Comparison of ENCODE assay signal across 14 mouse cellular contexts in genomic region chr1:94080718-94081117, GRCm38 (mm10). TPM values are rescaled to one million over a fixed set of nuclear protein-coding genes. Genes with fewer than 3 reads are reported as not detected.
DNase-seq lines count a peak whose midpoint lies in the region; ATAC-seq and TF ChIP-seq lines count a peak whose summit lies in the region.
"Had no signal": no experiment of that assay in that cellular context is flagged by ENCODE, and none has a peak within 500 bp of the region (broad histone marks: within the 10 kb centered on the region; RNA-seq: fewer than 3 reads in every experiment).

No protein-coding gene starts in this region.

- no peak for DNase-seq in heart, postnatal 25 days (ENCODE audit: low spot score)
- no peak for DNase-seq in lung, postnatal 10 days
- DNase-seq in limb, embryonic 14.5 days (ENCODE audit: low spot score), result no peak
- DNase-seq in urinary bladder, postnatal 10 days (ENCODE audit: low spot score), result no peak
- DNase-seq in retina, postnatal 1 day, result no peak
- DNase-seq: adrenal gland, postnatal 25 days; cerebellum, adult 2 months; gastrocnemius, postnatal 25 days; kidney, adult 2 months had no signal

- TF ChIP-seq POLR2A in limb, embryonic 14.5 days (IDR thresholded peaks at IDR 0.05; ENCODE audit: borderline replicate concordance, extremely low read depth, insufficient read depth, insufficient read length), result no peak

- no peaks in the 10 kb centered on the region for H3K4me1 ChIP-seq in heart, embryonic 12.5 days (replicated peaks)
- H3K4me1 ChIP-seq in lung, embryonic 15.5 days, result no peaks in the 10 kb centered on the region
- H3K4me1 ChIP-seq in forebrain, embryonic 15.5 days, result no peaks in the 10 kb centered on the region
- peaks cover 2% of the 10 kb centered on the region; the same call in 1 of the 2 replicates for H3K4me1 ChIP-seq in limb, embryonic 14.5 days (ENCODE audit: control insufficient read depth, insufficient read depth, low read length)

- H3K9me3 ChIP-seq in heart, embryonic 12.5 days (replicated peaks), result no peaks in the 10 kb centered on the region
- no peaks in the 10 kb centered on the region for H3K9me3 ChIP-seq in lung, embryonic 15.5 days
- no peaks in the 10 kb centered on the region for H3K9me3 ChIP-seq in forebrain, embryonic 15.5 days
- H3K9me3 ChIP-seq in limb, embryonic 14.5 days (ENCODE audit: control insufficient read depth, low read length), result no peaks in the 10 kb centered on the region

- no peak overlapping the region; the same call in 1 of the 2 replicates for H3K9ac ChIP-seq in heart, embryonic 12.5 days
- H3K9ac ChIP-seq in lung, embryonic 15.5 days, result no peak overlapping the region
- no peak overlapping the region for H3K9ac ChIP-seq in forebrain, embryonic 15.5 days (replicated peaks)
- H3K9ac ChIP-seq in limb, embryonic 14.5 days (ENCODE audit: low read depth, low read length, severe bottlenecking), result no peak overlapping the region

- H3K27me3 ChIP-seq in heart, embryonic 12.5 days (replicated peaks), result peaks cover 10% of the 10 kb centered on the region
- no peaks in the 10 kb centered on the region for H3K27me3 ChIP-seq in lung, embryonic 15.5 days
- no peaks in the 10 kb centered on the region for H3K27me3 ChIP-seq in forebrain, embryonic 15.5 days
- no peaks in the 10 kb centered on the region for H3K27me3 ChIP-seq in limb, embryonic 14.5 days (ENCODE audit: control insufficient read depth, insufficient read depth, low read length)

- peak overlapping the region; percentile 11; the same call in 1 of the 2 replicates for H3K4me3 ChIP-seq in heart, embryonic 12.5 days
- H3K4me3 ChIP-seq in lung, embryonic 15.5 days, result no peak overlapping the region
- no peak overlapping the region for H3K4me3 ChIP-seq in forebrain, embryonic 15.5 days
- no peak overlapping the region for H3K4me3 ChIP-seq in limb, embryonic 14.5 days (replicated peaks; ENCODE audit: low read length)

- intact Hi-C loops in heart, postnatal 25 days (cut with DNase I), result no loop called here

- peak overlapping the region; percentile 33 for H3K4me2 ChIP-seq in heart, embryonic 12.5 days
- H3K4me2 ChIP-seq in lung, embryonic 15.5 days, result peak overlapping the region; percentile 39
- H3K4me2 ChIP-seq in forebrain, embryonic 15.5 days (replicated peaks), result 0 out of 2 replicates have a peak overlapping the region, but pooled peaks have one; percentile 19
- peak overlapping the region; percentile 29; the same call in 1 of the 2 replicates for H3K4me2 ChIP-seq in limb, embryonic 14.5 days (replicated peaks; ENCODE audit: low read depth, low read length, severe bottlenecking)

- WGBS in heart, embryonic 12.5 days, result 35% methylated on average over 15 of the region's 15 CpGs
- 48% methylated on average over 15 of the region's 15 CpGs for WGBS in lung, embryonic 15.5 days
- WGBS in forebrain, embryonic 15.5 days, result 55% methylated on average over 15 of the region's 15 CpGs
- 50% methylated on average over 15 of the region's 15 CpGs for WGBS in limb, embryonic 14.5 days

- H3K36me3 ChIP-seq in heart, embryonic 12.5 days, result no peaks in the 10 kb centered on the region
- no peaks in the 10 kb centered on the region for H3K36me3 ChIP-seq in lung, embryonic 15.5 days
- no peaks in the 10 kb centered on the region for H3K36me3 ChIP-seq in forebrain, embryonic 15.5 days
- no peaks in the 10 kb centered on the region for H3K36me3 ChIP-seq in limb, embryonic 14.5 days (ENCODE audit: control insufficient read depth, insufficient read depth, low read length)

- no peak overlapping the region for H3K27ac ChIP-seq in heart, embryonic 12.5 days (ENCODE audit: poor library complexity, severe bottlenecking)
- H3K27ac ChIP-seq in lung, embryonic 15.5 days, result no peak overlapping the region
- H3K27ac ChIP-seq in forebrain, embryonic 15.5 days (replicated peaks), result no peak overlapping the region
- H3K27ac ChIP-seq in limb, embryonic 14.5 days (replicated peaks; ENCODE audit: low read depth, low read length), result no peak overlapping the region

- ATAC-seq in heart, embryonic 12.5 days (ENCODE audit: insufficient number of reproducible peaks, low FRiP score), result no peak
- no peak for ATAC-seq in lung, embryonic 15.5 days (ENCODE audit: borderline replicate concordance, extremely low read depth, low FRiP score, low TSS enrichment)
- no peak for ATAC-seq in forebrain, embryonic 15.5 days (replicated peaks)
- no peak for ATAC-seq in limb, embryonic 14.5 days (ENCODE audit: low FRiP score, low read depth)

RNA-seq across cellular contexts. Expression of gene Pdcd1, which starts 28.4 kb away (rescaled TPM):
- 0.31 TPM in 1 of 2 replicates, not detected in the other for polyA plus RNA-seq in heart, embryonic 12.5 days (2016; fragmentation: Nextera tagmentation; extraction: Ambion mirVana)
- total RNA-seq in heart, postnatal 25 days (2021), result not detected
- polyA plus RNA-seq in lung, embryonic 15.5 days (2015; fragmentation: Nextera tagmentation; extraction: Ambion mirVana), result 0.10 and 0.81 TPM in 2 replicates
- not detected in 2 replicates for polyA plus RNA-seq in forebrain, embryonic 15.5 days (2015; fragmentation: Nextera tagmentation; extraction: Ambion mirVana)
- polyA plus RNA-seq in limb, embryonic 14.5 days (2012; rRNA removed), result 0.09 and 0.31 TPM in 2 replicates
- polyA plus RNA-seq in limb, embryonic 14.5 days (2014; fragmentation: Nextera tagmentation; extraction: Ambion mirVana), result 0.50 TPM in 1 of 2 replicates, not detected in the other
- total RNA-seq: adrenal gland, postnatal 25 days; monocyte, adult 5-6 weeks had no signal
- polyA plus RNA-seq: liver, embryonic 16.5 days had no signal
